Mouse (Mus musculus) midbrain, embryonic 15.5 days (tissue): Measurements from ENCODE around the gene Tox2. TPM values are rescaled to one million over a fixed set of nuclear protein-coding genes. Genes with fewer than 3 reads are reported as not detected.

Experiments used
- ATAC-seq: fragments of 200-750 bp; cut with Nextera tagmentation; replicated peaks from 2 replicates; pipeline ENCODE4 v1.8.0; 2017; ENCODE audit warnings: moderate TSS enrichment
- H3K27ac ChIP-seq: fragments of 300-500 bp; sonication (generic); 2 replicates; pipeline ENCODE4 v1.5.1; 2015; ENCODE audit warnings: mild to moderate bottlenecking, inconsistent platforms
- H3K27me3 ChIP-seq: fragments of 300-500 bp; sonication (generic); replicated peaks from 2 replicates; pipeline ENCODE4 v1.6.1; 2015; ENCODE audit warnings: inconsistent platforms
- H3K36me3 ChIP-seq: fragments of 300-500 bp; sonication (generic); replicated peaks from 2 replicates; pipeline ENCODE4 v1.6.1; 2015; ENCODE audit warnings: inconsistent platforms
- H3K4me1 ChIP-seq: fragments of 300-500 bp; sonication (generic); 2 replicates; pipeline ENCODE4 v1.6.1; 2015; ENCODE audit warnings: inconsistent platforms
- H3K4me2 ChIP-seq: fragments of 300-500 bp; sonication (generic); 2 replicates; pipeline ENCODE4 v1.6.1; 2015; ENCODE audit warnings: inconsistent platforms, mild to moderate bottlenecking, moderate library complexity
- H3K4me3 ChIP-seq: fragments of 300-500 bp; sonication (generic); 2 replicates; pipeline ENCODE4 v1.5.1; 2015; ENCODE audit warnings: mild to moderate bottlenecking, inconsistent platforms
- H3K9ac ChIP-seq: fragments of 300-500 bp; sonication (generic); 2 replicates; pipeline ENCODE4 v1.6.1; 2015; ENCODE audit warnings: mild to moderate bottlenecking, inconsistent platforms
- H3K9me3 ChIP-seq: fragments of 300-500 bp; sonication (generic); 2 replicates; pipeline ENCODE4 v1.6.1; 2016; ENCODE audit warnings: inconsistent platforms
- WGBS: fragments of 180-500 bp; shearing (Covaris S2); methylation state at CpG from one replicate; pipeline ENCODE4 v1.1.7; 2015; ENCODE audit warnings: mixed read lengths; 5-methylcytosine and 5-hydroxymethylcytosine counted together
- polyA plus RNA-seq: library from polyadenylated mRNA; unstranded; fragments of >200 nt; fragmentation: Nextera tagmentation; extraction: Ambion mirVana; gene quantifications from 2 replicates; pipeline ENCODE4 v1.2.1, GENCODE M21; 2015

Tox2 gene
- polyA plus RNA-seq, 1 experiment from 2014 or later, result 55.1 TPM

DNA sequence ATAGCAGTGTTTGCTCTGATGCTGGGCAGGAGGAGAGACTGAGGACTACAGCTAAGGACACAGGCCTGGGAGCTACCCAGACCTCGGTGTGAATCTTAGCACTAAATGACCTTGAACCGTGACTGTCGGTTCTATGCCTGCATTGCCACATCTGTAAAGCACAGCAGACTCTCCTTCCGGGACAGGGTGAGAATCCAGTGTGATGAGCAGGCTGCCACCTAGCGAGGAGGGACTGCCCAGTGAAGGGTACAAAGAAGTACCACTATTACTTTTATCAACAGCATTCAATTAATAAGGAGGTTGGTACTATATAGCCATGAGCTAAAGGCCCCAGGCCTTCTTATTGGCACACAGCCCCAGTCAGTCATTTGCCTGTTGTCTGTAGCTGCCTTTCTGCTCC lies 98.7 kb downstream of the Tox2 start:
- H3K4me1 ChIP-seq, result peaks cover 58% of the 10 kb centered on the region
- H3K27ac ChIP-seq, result no peak overlapping the region
- ATAC-seq, result no peak
- H3K9ac ChIP-seq, result no peak overlapping the region
- H3K27me3 ChIP-seq, result no peaks in the 10 kb centered on the region
- no peaks in the 10 kb centered on the region for H3K9me3 ChIP-seq
- no peak overlapping the region for H3K4me2 ChIP-seq
- WGBS, result 65% methylated on average over 5 of the region's 5 CpGs
- H3K4me3 ChIP-seq, result no peak overlapping the region
- H3K36me3 ChIP-seq, result no peaks in the 10 kb centered on the region

DNA sequence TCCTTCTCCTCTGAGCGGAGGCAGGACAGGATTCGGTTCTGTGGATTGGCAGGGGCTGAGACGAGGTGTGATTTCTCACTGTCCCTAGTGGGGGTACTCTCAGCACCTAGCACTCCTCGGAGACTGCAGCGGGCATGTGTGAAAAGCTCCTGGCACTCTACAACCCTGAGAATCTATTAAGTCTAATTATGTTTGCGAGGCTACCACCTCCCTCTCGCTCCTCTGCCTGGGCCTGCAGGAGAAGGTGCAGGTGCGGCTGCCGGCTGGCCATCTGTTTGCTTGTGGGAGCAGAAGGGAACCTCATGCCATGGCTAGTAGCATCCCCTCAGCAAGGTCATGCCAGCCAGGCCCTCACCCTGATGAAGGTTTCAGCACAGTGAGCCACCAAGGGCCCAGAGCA lies 100.1 kb downstream of the Tox2 start:
- H3K9ac ChIP-seq, result no peak overlapping the region
- no peak overlapping the region for H3K4me3 ChIP-seq
- H3K27ac ChIP-seq, result no peak overlapping the region
- ATAC-seq, result no peak
- peaks cover 44% of the 10 kb centered on the region for H3K4me1 ChIP-seq
- no peaks in the 10 kb centered on the region for H3K36me3 ChIP-seq
- no peaks in the 10 kb centered on the region for H3K27me3 ChIP-seq
- no peak overlapping the region for H3K4me2 ChIP-seq
- 63% methylated on average over 9 of the region's 9 CpGs for WGBS
- no peaks in the 10 kb centered on the region for H3K9me3 ChIP-seq

- Histone ChIP-seq H3K27me3 (no peaks in the 10 kb centered on the region), H3K4me1 (peaks cover 14% of the 10 kb centered on the region), H3K4me2 (no peak overlapping the region), H3K4me3 (no peak overlapping the region), H3K9ac (no peak overlapping the region), H3K36me3 (no peaks in the 10 kb centered on the region), H3K9me3 (no peaks in the 10 kb centered on the region), H3K27ac (peak overlapping the region; percentile 26)
- 0 out of 2 replicates have a peak, but pooled peaks have one; percentile 24 for ATAC-seq
- 63% methylated on average over 17 of the region's 17 CpGs for WGBS
These were observed 106.5 kb downstream of the Tox2 start for GRCm38 (mm10) chr2:163309376-163309775.

DNA sequence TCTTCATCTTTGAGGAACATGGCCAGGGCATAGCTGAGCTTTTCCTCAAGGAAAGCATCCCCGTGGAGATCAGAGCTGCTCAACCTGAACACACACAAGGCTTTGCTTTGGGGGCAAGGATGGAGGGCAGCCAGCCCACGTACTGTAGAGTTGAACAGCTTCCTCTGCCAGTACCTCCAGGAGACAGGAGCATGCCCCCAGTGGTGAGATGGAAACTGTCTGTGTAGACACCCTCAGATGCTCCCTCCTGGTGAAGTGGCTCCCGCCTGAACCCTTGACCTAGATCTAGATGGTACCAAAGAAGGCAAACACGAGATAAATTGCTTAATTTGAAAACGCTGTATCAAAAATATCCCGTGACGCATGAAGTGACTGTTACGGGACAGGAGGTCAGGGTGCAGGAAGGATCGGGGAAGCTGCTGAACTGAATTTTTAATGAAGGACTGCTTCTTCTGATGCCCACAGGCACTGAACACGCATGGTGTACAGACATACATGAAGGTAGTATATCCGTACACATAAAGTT lies 107.3 kb downstream of the Tox2 start:
- no peak overlapping the region for H3K4me2 ChIP-seq
- no peaks in the 10 kb centered on the region for H3K36me3 ChIP-seq
- H3K9me3 ChIP-seq, result no peaks in the 10 kb centered on the region
- no peak overlapping the region for H3K9ac ChIP-seq
- H3K4me1 ChIP-seq, result peaks cover 14% of the 10 kb centered on the region
- no peaks in the 10 kb centered on the region for H3K27me3 ChIP-seq
- WGBS, result 78% methylated on average over 11 of the region's 11 CpGs
- no peak for ATAC-seq
- H3K27ac ChIP-seq, result no peak overlapping the region
- no peak overlapping the region for H3K4me3 ChIP-seq

- H3K27ac ChIP-seq, result no peak overlapping the region
- H3K9me3 ChIP-seq, result no peaks in the 10 kb centered on the region
- H3K4me1 ChIP-seq, result no peaks in the 10 kb centered on the region
- no peak overlapping the region for H3K4me2 ChIP-seq
- 94% methylated on average over 4 of the region's 4 CpGs for WGBS
- no peak for ATAC-seq
- no peaks in the 10 kb centered on the region for H3K27me3 ChIP-seq
- no peak overlapping the region for H3K9ac ChIP-seq
- H3K36me3 ChIP-seq, result no peaks in the 10 kb centered on the region
- H3K4me3 ChIP-seq, result no peak overlapping the region
These were observed 114.4 kb downstream of the Tox2 start for GRCm38 (mm10) chr2:163317281-163317680.

DNA sequence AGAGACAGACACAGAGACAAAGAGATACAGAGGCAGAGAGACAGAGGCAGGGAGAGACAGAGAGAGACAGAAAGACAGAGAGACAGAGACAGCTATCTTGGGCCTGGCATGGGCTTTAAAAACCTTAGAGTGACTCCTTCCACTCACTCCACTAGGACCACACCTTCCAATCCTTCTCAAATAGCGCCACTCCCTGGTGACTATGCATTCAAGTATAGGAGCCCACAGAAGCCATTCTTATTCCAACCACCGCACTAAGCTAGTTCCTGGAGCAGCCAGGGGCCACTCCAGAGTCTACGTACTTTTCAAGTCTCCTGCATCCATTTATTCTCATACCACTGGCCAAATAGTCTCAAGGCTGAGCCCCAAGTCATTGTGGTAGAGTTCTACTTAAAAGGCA lies 115.9 kb downstream of the Tox2 start:
- H3K27me3 ChIP-seq, result no peaks in the 10 kb centered on the region
- H3K27ac ChIP-seq, result no peak overlapping the region
- H3K9me3 ChIP-seq, result no peaks in the 10 kb centered on the region
- 85% methylated on average over 3 of the region's 3 CpGs for WGBS
- no peak overlapping the region for H3K4me3 ChIP-seq
- ATAC-seq, result no peak
- no peaks in the 10 kb centered on the region for H3K36me3 ChIP-seq
- H3K4me1 ChIP-seq, result no peaks in the 10 kb centered on the region
- H3K4me2 ChIP-seq, result no peak overlapping the region
- H3K9ac ChIP-seq, result no peak overlapping the region

GRCm38 (mm10) chr2:163323163-163323562 lies 120.2 kb downstream of the Tox2 start:
- ATAC-seq, result no peak

GRCm38 (mm10) chr2:163330742-163331141 lies 127.8 kb downstream of the Tox2 start:
- no peak for ATAC-seq
- Histone ChIP-seq H3K27ac (no peak overlapping the region), H3K4me2 (no peak overlapping the region), H3K4me3 (no peak overlapping the region), H3K9me3 (no peaks in the 10 kb centered on the region), H3K27me3 (no peaks in the 10 kb centered on the region), H3K9ac (no peak overlapping the region), H3K4me1 (0 out of 2 replicates have a peak, but pooled peaks cover 7% of the 10 kb centered on the region), H3K36me3 (no peaks in the 10 kb centered on the region)
- 26% methylated on average over 7 of the region's 7 CpGs for WGBS

More at GRCm38 (mm10) chr2:163323163-163323562, 120.2 kb downstream of the Tox2 start:
- Histone ChIP-seq H3K4me3 (no peak overlapping the region), H3K9me3 (no peaks in the 10 kb centered on the region), H3K4me1 (no peaks in the 10 kb centered on the region), H3K9ac (no peak overlapping the region), H3K36me3 (no peaks in the 10 kb centered on the region), H3K27me3 (no peaks in the 10 kb centered on the region), H3K4me2 (no peak overlapping the region), H3K27ac (no peak overlapping the region)
- WGBS, result 61% methylated on average over 1 of the region's 1 CpGs

DNA sequence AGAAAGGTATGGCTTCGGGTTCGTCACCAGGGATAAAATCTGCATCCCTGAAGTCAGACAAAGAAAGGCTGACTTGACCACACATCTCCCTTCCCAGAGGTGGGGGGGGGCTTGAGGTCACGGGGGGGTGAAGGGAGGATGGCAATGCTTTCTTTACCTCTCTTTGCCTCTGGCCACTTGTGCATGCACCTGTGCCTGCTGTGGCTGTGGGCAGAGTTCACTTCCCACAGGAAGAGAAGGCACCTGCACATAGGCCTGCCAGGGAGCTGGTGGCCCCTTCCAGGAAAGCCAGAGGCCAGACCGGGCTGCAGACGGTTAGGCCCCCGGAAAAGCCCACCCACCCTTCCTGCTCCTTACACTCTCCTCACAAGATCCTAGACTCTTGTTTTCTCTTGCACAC lies 128.5 kb downstream of the Tox2 start:
- Histone ChIP-seq H3K9ac (no peak overlapping the region), H3K27ac (no peak overlapping the region), H3K36me3 (no peaks in the 10 kb centered on the region), H3K4me1 (0 out of 2 replicates have a peak, but pooled peaks cover 7% of the 10 kb centered on the region), H3K27me3 (no peaks in the 10 kb centered on the region), H3K4me2 (no peak overlapping the region), H3K9me3 (no peaks in the 10 kb centered on the region), H3K4me3 (no peak overlapping the region)
- no peak for ATAC-seq
- WGBS, result 87% methylated on average over 6 of the region's 6 CpGs

- 70% methylated on average over 13 of the region's 13 CpGs for WGBS
- Histone ChIP-seq H3K36me3 (no peaks in the 10 kb centered on the region), H3K4me3 (no peak overlapping the region), H3K27ac (no peak overlapping the region), H3K27me3 (peaks cover 5% of the 10 kb centered on the region; the same call in 1 of the 2 replicates), H3K9ac (no peak overlapping the region), H3K9me3 (no peaks in the 10 kb centered on the region), H3K4me2 (no peak overlapping the region), H3K4me1 (0 out of 2 replicates have a peak, but pooled peaks cover 7% of the 10 kb centered on the region)
- no peak for ATAC-seq
These were observed 129.6 kb downstream of the Tox2 start for GRCm38 (mm10) chr2:163332368-163333055.

- Histone ChIP-seq H3K4me2 (no peak overlapping the region), H3K36me3 (no peaks in the 10 kb centered on the region), H3K27ac (no peak overlapping the region), H3K9me3 (no peaks in the 10 kb centered on the region), H3K27me3 (peaks cover 41% of the 10 kb centered on the region), H3K9ac (no peak overlapping the region), H3K4me3 (no peak overlapping the region), H3K4me1 (peaks cover 10% of the 10 kb centered on the region)
- whole genome bisulfite sequencing, result 24% methylated on average over 9 of the region's 9 CpGs
- peak; percentile 66; the same call in 1 of the 2 replicates for ATAC-seq
These were observed 137.3 kb downstream of the Tox2 start for GRCm38 (mm10) chr2:163340263-163340662.

- H3K36me3 ChIP-seq, result no peaks in the 10 kb centered on the region
These were observed 140.7 kb downstream of the Tox2 start for GRCm38 (mm10) chr2:163343671-163344070.

More at GRCm38 (mm10) chr2:163343671-163344070, 140.7 kb downstream of the Tox2 start:
- Histone ChIP-seq H3K9ac (no peak overlapping the region), H3K4me3 (no peak overlapping the region), H3K9me3 (no peaks in the 10 kb centered on the region), H3K27ac (no peak overlapping the region), H3K4me1 (peaks cover 8% of the 10 kb centered on the region), H3K27me3 (peaks cover 25% of the 10 kb centered on the region), H3K4me2 (no peak overlapping the region)
- 85% methylated on average over 4 of the region's 4 CpGs for WGBS
- ATAC-seq, result no peak
